Mouse (Mus musculus): ENCODE measurements at regions not wholly inside any gene's neighbourhood (a gene's known extent, or its start where the extent isn't known, plus 50 kb on each side); places are given as distances from the start of the nearest gene placed in this dataset.

GRCm38 (mm10) chr4:152628111-152628510, 150.4 kb upstream of the Kcnab2 start:
- peak; percentile 74 for DNase-seq (ENCODE audit: low spot score)

- DNase-seq (ENCODE audit: low spot score) = peak; percentile 85
These were observed 147.6 kb upstream of the Kcnab2 start for GRCm38 (mm10) chr4:152625032-152626003.

- peak; percentile 24 for DNase-seq (ENCODE audit: low spot score)
These were observed 144.5 kb upstream of the Kcnab2 start for GRCm38 (mm10) chr4:152622022-152622777.

- DNase-seq (ENCODE audit: low spot score) = no peak
These were observed 140.0 kb upstream of the Kcnab2 start for GRCm38 (mm10) chr4:152617636-152618035.

GRCm38 (mm10) chr4:152615155-152615554, 137.5 kb upstream of the Kcnab2 start:
- DNase-seq (ENCODE audit: low spot score) = no peak

- peak; percentile 35 for DNase-seq (ENCODE audit: low spot score)
These were observed 136.9 kb upstream of the Kcnab2 start for GRCm38 (mm10) chr4:152614356-152615100.

Data from layer of hippocampus, adult 11-12 months (tissue).